ENCODE assay signal across 26 mouse cellular contexts in the genomic region with DNA sequence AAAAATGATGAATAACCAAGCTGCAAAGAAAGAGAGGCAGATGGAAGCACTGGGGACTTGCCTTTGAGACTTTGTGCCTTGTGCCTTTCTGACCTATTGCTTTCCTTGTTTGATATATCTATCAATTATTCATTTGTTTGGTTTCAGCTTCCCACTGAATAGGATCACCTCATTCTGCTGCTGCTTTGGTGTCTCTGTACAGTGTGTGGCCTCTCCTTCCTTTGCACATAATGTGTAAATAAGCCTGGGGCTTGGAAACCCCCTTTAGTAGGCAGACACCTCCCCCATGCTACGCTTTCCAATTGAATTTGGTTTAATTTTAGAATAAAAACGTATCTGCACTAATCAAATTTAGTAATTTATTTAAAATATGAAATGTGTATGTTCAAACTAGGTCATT.
"Had no signal": no experiment of that assay in that cellular context is flagged by ENCODE, and none has a peak within 500 bp of the region (broad histone marks: within the 10 kb centered on the region; RNA-seq: fewer than 3 reads in every experiment).

No protein-coding gene starts in this region.

- H3K4me3 ChIP-seq: heart, adult 2 months; heart, embryonic 13.5 days; heart, embryonic 15.5 days; hindbrain, embryonic 12.5 days; hindbrain, embryonic 15.5 days; kidney, embryonic 15.5 days; limb, embryonic 13.5 days; limb, embryonic 15.5 days had no signal

- H3K9ac ChIP-seq: forebrain, postnatal 0 days; heart, embryonic 13.5 days; heart, embryonic 15.5 days; hindbrain, embryonic 12.5 days; hindbrain, embryonic 15.5 days; kidney, embryonic 15.5 days; limb, embryonic 13.5 days; limb, embryonic 15.5 days had no signal

- DNase-seq: forebrain, postnatal 0 days; gastrocnemius, postnatal 14 days; gastrocnemius, postnatal 36 days; heart, adult 11 months; heart, adult 2 months; heart, postnatal 14 days; heart, postnatal 36 days; kidney, adult 11 months; kidney, adult 2 months; kidney, adult 9 months; kidney, postnatal 14 days; kidney, postnatal 36 days; layer of hippocampus, adult 9-11 months; layer of hippocampus, postnatal 36 days; left cerebral cortex, postnatal 4 days had no signal

- H3K9me3 ChIP-seq: heart, embryonic 13.5 days; heart, embryonic 15.5 days; hindbrain, embryonic 12.5 days; hindbrain, embryonic 15.5 days; kidney, embryonic 15.5 days; limb, embryonic 13.5 days; limb, embryonic 15.5 days had no signal

- H3K36me3 ChIP-seq: heart, embryonic 13.5 days; heart, embryonic 15.5 days; hindbrain, embryonic 12.5 days; hindbrain, embryonic 15.5 days; kidney, embryonic 15.5 days; limb, embryonic 13.5 days; limb, embryonic 15.5 days had no signal

- H3K4me2 ChIP-seq: heart, embryonic 11.5 days; heart, embryonic 13.5 days; heart, embryonic 15.5 days; hindbrain, embryonic 12.5 days; hindbrain, embryonic 15.5 days; limb, embryonic 13.5 days; limb, embryonic 15.5 days had no signal

- H3K27ac ChIP-seq: heart, adult 2 months; heart, embryonic 13.5 days; heart, embryonic 15.5 days; hindbrain, embryonic 12.5 days; hindbrain, embryonic 15.5 days; hindbrain, postnatal 0 days; kidney, embryonic 15.5 days; kidney, postnatal 0 days; limb, embryonic 13.5 days; limb, embryonic 15.5 days had no signal

- H3K27me3 ChIP-seq: heart, embryonic 13.5 days; heart, embryonic 15.5 days; hindbrain, embryonic 15.5 days; kidney, embryonic 15.5 days; limb, embryonic 13.5 days; limb, embryonic 15.5 days had no signal

- ATAC-seq: forebrain, postnatal 0 days; hindbrain, postnatal 0 days; intestine, embryonic 16.5 days had no signal

- H3K4me1 ChIP-seq: heart, embryonic 15.5 days; hindbrain, embryonic 12.5 days; hindbrain, embryonic 15.5 days; limb, embryonic 15.5 days had no signal
